Mouse (Mus musculus) neural tube, embryonic 14.5 days (tissue): Measurements from ENCODE around the gene 1700021F07Rik. TPM values are rescaled to one million over a fixed set of nuclear protein-coding genes. Genes with fewer than 3 reads are reported as not detected.

Experiments used
- ATAC-seq: fragments of 200-750 bp; cut with Nextera tagmentation; 2 replicates; pipeline ENCODE4 v1.8.0; 2017; ENCODE audit warnings: low read depth, mild to moderate bottlenecking, moderate TSS enrichment, moderate library complexity
- H3K27ac ChIP-seq: fragments of 300-500 bp; sonication (generic); 2 replicates; pipeline ENCODE4 v1.5.1; 2014; ENCODE audit warnings: low read depth, mild to moderate bottlenecking, control low read depth, low read length, moderate library complexity, mixed read lengths
- H3K27me3 ChIP-seq: fragments of 300-500 bp; sonication (generic); 2 replicates; pipeline ENCODE4 v1.6.1; 2014; ENCODE audit warnings: low read length; ENCODE audit not compliant: control insufficient read depth, insufficient read depth
- H3K36me3 ChIP-seq: fragments of 300-500 bp; sonication (generic); 2 replicates; pipeline ENCODE4 v1.6.1; 2014; ENCODE audit warnings: low read length, mixed read lengths; ENCODE audit not compliant: control insufficient read depth, insufficient read depth
- H3K4me1 ChIP-seq: fragments of 300-500 bp; sonication (generic); 2 replicates; pipeline ENCODE4 v1.6.1; 2014; ENCODE audit warnings: low read length; ENCODE audit not compliant: control insufficient read depth, insufficient read depth
- H3K4me2 ChIP-seq: fragments of 300-500 bp; sonication (generic); 2 replicates; pipeline ENCODE4 v1.6.1; 2014; ENCODE audit warnings: mild to moderate bottlenecking, low read depth, low read length, control low read depth
- H3K4me3 ChIP-seq: fragments of 300-500 bp; sonication (generic); 2 replicates; pipeline ENCODE4 v1.5.1; 2014; ENCODE audit warnings: low read depth, low read length, control low read depth, mixed read lengths
- H3K9ac ChIP-seq: fragments of 300-500 bp; sonication (generic); replicated peaks from 2 replicates; pipeline ENCODE4 v1.6.1; 2014; ENCODE audit warnings: low read depth, mild to moderate bottlenecking, control low read depth, low read length, mixed read lengths
- H3K9me3 ChIP-seq: fragments of 300-500 bp; sonication (generic); 2 replicates; pipeline ENCODE4 v1.6.1; 2016; ENCODE audit warnings: low read length; ENCODE audit not compliant: control insufficient read depth
- WGBS: fragments of 180-500 bp; shearing (Covaris S2); extraction: QIAGEN DNeasy Blood & Tissue Kit; methylation state at CpG from one replicate; pipeline ENCODE4 v1.1.7; 2014; 5-methylcytosine and 5-hydroxymethylcytosine counted together
- polyA plus RNA-seq: library from polyadenylated mRNA; unstranded; fragments of >200 nt; fragmentation: Nextera tagmentation; extraction: Ambion mirVana; gene quantifications from 2 replicates; pipeline ENCODE4 v1.2.1, GENCODE M21; 2014

The 1700021F07Rik gene
- polyA plus RNA-seq, result not detected in 2 replicates

DNA sequence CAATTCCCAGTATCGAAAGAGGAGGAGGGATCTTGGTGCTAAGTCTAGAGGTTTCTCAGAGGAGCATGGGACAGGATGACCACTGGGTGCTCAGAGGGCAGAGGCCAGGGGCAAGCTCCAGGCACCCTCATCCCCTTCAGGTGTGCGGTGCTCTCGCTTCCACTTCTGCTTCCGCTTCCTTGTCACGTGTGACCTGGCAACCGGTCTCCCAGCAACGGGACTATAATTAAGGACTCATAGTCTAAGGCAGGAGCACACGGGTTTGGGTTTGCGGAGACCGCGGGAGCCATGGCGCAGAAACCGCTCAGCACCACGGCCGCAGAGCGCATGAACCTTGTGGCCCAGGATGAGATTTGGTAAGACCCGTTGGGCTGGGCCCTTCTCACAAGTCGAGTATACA, at the start of gene 1700021F07Rik:
TSS of gene 1700021F07Rik (plus strand) at position 211 of the 400 bp plus-strand sequence.
- Histone ChIP-seq H3K27me3 (no peaks in the 10 kb centered on the region), H3K9ac (no peak within 1 kb of the TSS), H3K4me2 (no peak within 1 kb of the TSS), H3K9me3 (no peaks in the 10 kb centered on the region), H3K4me3 (no peak within 1 kb of the TSS), H3K36me3 (no peaks in the 10 kb centered on the region), H3K4me1 (no peaks in the 10 kb centered on the region), H3K27ac (no peak within 1 kb of the TSS)
- ATAC-seq, result no peak
- WGBS, result 92% methylated on average over 18 of the region's 18 CpGs

GRCm38 (mm10) chr2:173473233-173473632, 49.2 kb upstream of the 1700021F07Rik start:
- no peak overlapping the region for H3K27ac ChIP-seq
- no peaks in the 10 kb centered on the region for H3K4me1 ChIP-seq
- WGBS, result 36% methylated on average over 11 of the region's 11 CpGs
- no peaks in the 10 kb centered on the region for H3K27me3 ChIP-seq
- no peaks in the 10 kb centered on the region for H3K9me3 ChIP-seq
- no peak overlapping the region for H3K4me3 ChIP-seq
- ATAC-seq, result 0 out of 2 replicates have a peak, but pooled peaks have one; percentile 28
- no peaks in the 10 kb centered on the region for H3K36me3 ChIP-seq
- no peak overlapping the region for H3K4me2 ChIP-seq
- H3K9ac ChIP-seq, result no peak overlapping the region

GRCm38 (mm10) chr2:173479050-173479449, 43.3 kb upstream of the 1700021F07Rik start:
- H3K27ac ChIP-seq, result no peak overlapping the region
- H3K9ac ChIP-seq, result no peak overlapping the region
- H3K4me2 ChIP-seq, result no peak overlapping the region
- H3K4me1 ChIP-seq, result no peaks in the 10 kb centered on the region
- ATAC-seq, result no peak
- 92% methylated on average over 12 of the region's 12 CpGs for WGBS
- no peak overlapping the region for H3K4me3 ChIP-seq
- H3K27me3 ChIP-seq, result no peaks in the 10 kb centered on the region
- no peaks in the 10 kb centered on the region for H3K36me3 ChIP-seq
- no peaks in the 10 kb centered on the region for H3K9me3 ChIP-seq

GRCm38 (mm10) chr2:173484486-173484885, 37.9 kb upstream of the 1700021F07Rik start:
- no peaks in the 10 kb centered on the region for H3K4me1 ChIP-seq
- no peak for ATAC-seq
- no peak overlapping the region for H3K4me3 ChIP-seq
- H3K4me2 ChIP-seq, result no peak overlapping the region
- H3K9me3 ChIP-seq, result no peaks in the 10 kb centered on the region
- WGBS, result 83% methylated on average over 4 of the region's 4 CpGs
- no peaks in the 10 kb centered on the region for H3K36me3 ChIP-seq
- no peak overlapping the region for H3K9ac ChIP-seq
- no peaks in the 10 kb centered on the region for H3K27me3 ChIP-seq
- no peak overlapping the region for H3K27ac ChIP-seq

- ATAC-seq, result no peak
- Histone ChIP-seq H3K4me1 (no peaks in the 10 kb centered on the region), H3K27ac (no peak overlapping the region), H3K4me3 (no peak overlapping the region), H3K4me2 (no peak overlapping the region), H3K9ac (no peak overlapping the region), H3K36me3 (no peaks in the 10 kb centered on the region), H3K27me3 (no peaks in the 10 kb centered on the region), H3K9me3 (no peaks in the 10 kb centered on the region)
- WGBS, result 90% methylated on average over 2 of the region's 2 CpGs
Observed at GRCm38 (mm10) chr2:173499612-173500011, 22.8 kb upstream of the 1700021F07Rik start.

- Histone ChIP-seq H3K27me3 (no peaks in the 10 kb centered on the region), H3K4me1 (no peaks in the 10 kb centered on the region), H3K9me3 (peaks cover 2% of the 10 kb centered on the region; the same call in 1 of the 2 replicates), H3K4me3 (no peak overlapping the region), H3K9ac (no peak overlapping the region), H3K27ac (no peak overlapping the region), H3K4me2 (no peak overlapping the region), H3K36me3 (no peaks in the 10 kb centered on the region)
- no peak for ATAC-seq
- WGBS, result 81% methylated on average over 6 of the region's 6 CpGs
Observed at GRCm38 (mm10) chr2:173513977-173514376, 8.4 kb upstream of the 1700021F07Rik start.

DNA sequence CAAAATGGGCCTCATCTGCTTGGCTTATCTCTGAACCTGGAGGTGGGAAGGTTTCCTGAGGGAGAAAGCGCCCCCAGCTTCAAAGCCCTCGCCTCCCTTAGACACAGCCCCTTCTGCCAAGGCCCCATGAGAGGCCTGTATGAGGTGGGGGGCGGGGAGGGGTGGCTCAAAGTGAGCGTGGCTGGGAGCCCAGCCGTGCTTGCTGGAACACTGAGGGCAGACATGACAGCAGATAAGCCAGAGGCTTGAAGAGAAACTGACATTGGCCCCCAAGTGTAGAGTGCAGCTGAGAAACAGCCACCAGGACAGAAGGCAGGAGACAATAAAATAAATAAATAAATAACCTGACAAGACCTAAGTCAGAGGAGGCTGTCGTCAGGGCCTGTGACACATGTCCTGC, 7.2 kb upstream of the 1700021F07Rik start:
- Histone ChIP-seq H3K27ac (no peak overlapping the region), H3K27me3 (no peaks in the 10 kb centered on the region), H3K9me3 (peaks cover 2% of the 10 kb centered on the region; the same call in 1 of the 2 replicates), H3K4me3 (no peak overlapping the region), H3K4me1 (no peaks in the 10 kb centered on the region), H3K4me2 (no peak overlapping the region), H3K36me3 (no peaks in the 10 kb centered on the region), H3K9ac (no peak overlapping the region)
- no peak for ATAC-seq
- 62% methylated on average over 6 of the region's 6 CpGs for WGBS

- Histone ChIP-seq H3K4me1 (no peaks in the 10 kb centered on the region), H3K27ac (no peak overlapping the region), H3K4me2 (no peak overlapping the region), H3K36me3 (no peaks in the 10 kb centered on the region), H3K4me3 (no peak overlapping the region), H3K9me3 (no peaks in the 10 kb centered on the region), H3K27me3 (no peaks in the 10 kb centered on the region), H3K9ac (no peak overlapping the region)
- whole genome bisulfite sequencing, result 79% methylated on average over 25 of the region's 25 CpGs
- no peak for ATAC-seq
Observed at GRCm38 (mm10) chr2:173516150-173516855, 6.1 kb upstream of the 1700021F07Rik start.

DNA sequence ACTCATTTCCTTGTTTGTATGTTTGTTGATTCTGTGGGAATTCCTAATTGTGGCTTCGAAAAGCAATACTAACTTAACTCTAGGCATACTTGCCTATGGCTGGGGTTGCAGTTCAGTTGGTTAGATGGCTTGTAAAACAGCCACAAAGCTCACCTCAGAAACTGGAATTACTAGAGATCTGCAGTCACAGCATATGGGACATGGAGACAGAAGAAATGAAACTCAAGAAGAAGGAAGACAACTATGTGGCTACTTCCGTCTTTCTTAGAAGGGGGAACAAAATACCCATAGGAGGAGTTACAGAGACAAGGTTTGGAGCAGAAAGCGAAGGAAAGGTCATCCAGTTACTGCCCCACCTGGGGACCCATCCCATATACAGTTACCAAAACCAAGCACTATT, 6.1 kb downstream of the 1700021F07Rik start:
- H3K4me3 ChIP-seq, result no peak overlapping the region
- no peak overlapping the region for H3K4me2 ChIP-seq
- ATAC-seq, result no peak
- H3K27me3 ChIP-seq, result no peaks in the 10 kb centered on the region
- H3K9me3 ChIP-seq, result no peaks in the 10 kb centered on the region
- H3K27ac ChIP-seq, result no peak overlapping the region
- 88% methylated on average over 3 of the region's 3 CpGs for WGBS
- H3K36me3 ChIP-seq, result no peaks in the 10 kb centered on the region
- H3K9ac ChIP-seq, result no peak overlapping the region
- H3K4me1 ChIP-seq, result no peaks in the 10 kb centered on the region
